ENCODE assay signal across 13 mouse cellular contexts in genomic region chr17:29253236-29253635, GRCm38 (mm10).
"Had no signal": no experiment of that assay in that cellular context is flagged by ENCODE, and none has a peak within 500 bp of the region (broad histone marks: within the 10 kb centered on the region; RNA-seq: fewer than 3 reads in every experiment).

No protein-coding gene starts in this region.

- H3K27ac ChIP-seq: midbrain, embryonic 12.5 days; neural tube, embryonic 13.5 days had no signal

- H3K27me3 ChIP-seq: limb, embryonic 15.5 days; midbrain, embryonic 12.5 days; neural tube, embryonic 13.5 days had no signal

- ATAC-seq: midbrain, embryonic 16.5 days had no signal

- H3K9ac ChIP-seq: limb, embryonic 15.5 days; midbrain, embryonic 12.5 days; neural tube, embryonic 13.5 days had no signal

- DNase-seq: kidney, postnatal 36 days; layer of hippocampus, adult 9-11 months; layer of hippocampus, postnatal 36 days; lung, adult 18-20 months; retina, postnatal 1 day; right cerebral cortex, postnatal 4 days; spleen, adult 18-20 months; thymus, adult 18-20 months; thymus, postnatal 14 days had no signal

- H3K4me2 ChIP-seq: limb, embryonic 15.5 days; midbrain, embryonic 12.5 days; neural tube, embryonic 13.5 days had no signal

- H3K4me3 ChIP-seq: limb, embryonic 15.5 days; midbrain, embryonic 12.5 days; neural tube, embryonic 13.5 days had no signal

- H3K9me3 ChIP-seq: limb, embryonic 15.5 days; midbrain, embryonic 12.5 days; neural tube, embryonic 13.5 days had no signal
